Mouse (Mus musculus): ENCODE data around the gene Loxl3.

Gene Loxl3

GRCm38 (mm10) chr6:83054074-83054851 lies 20.3 kb downstream of the Loxl3 start, which contains the start of gene Aup1:
TSS of gene Aup1 (plus strand) at chr6:83054521.
- DNase-seq: peak; percentile 98

GRCm38 (mm10) chr6:83054871-83055431 lies 21.0 kb downstream of the Loxl3 start, which contains the start of gene Htra2:
TSS of gene Htra2 (minus strand) at chr6:83055273.
- DNase-seq: peak; percentile 56

- no peak for DNase-seq
Measured at GRCm38 (mm10) chr6:83057790-83058189, 23.8 kb downstream of the Loxl3 start, which contains the start of gene Dqx1. TSS of gene Dqx1 (plus strand) at chr6:83057844.

- DNase-seq: no peak
Measured at GRCm38 (mm10) chr6:83058725-83059124, 24.8 kb downstream of the Loxl3 start.

GRCm38 (mm10) chr6:83065995-83066394 lies 32.0 kb downstream of the Loxl3 start:
- no peak for DNase-seq

- DNase-seq: no peak
Measured at GRCm38 (mm10) chr6:83066441-83066840, 32.5 kb downstream of the Loxl3 start.

- no peak for DNase-seq
Measured at GRCm38 (mm10) chr6:83068221-83068620, 34.2 kb downstream of the Loxl3 start.

- DNase-seq: no peak
Measured at GRCm38 (mm10) chr6:83068706-83069487, 34.9 kb downstream of the Loxl3 start.

GRCm38 (mm10) chr6:83069488-83070246 lies 35.7 kb downstream of the Loxl3 start:
- no peak for DNase-seq

GRCm38 (mm10) chr6:83070247-83070310 lies 36.1 kb downstream of the Loxl3 start, which contains the start of gene Tlx2:
TSS of gene Tlx2 (minus strand) at chr6:83070293.
- DNase-seq: no peak

GRCm38 (mm10) chr6:83070311-83071219 lies 36.6 kb downstream of the Loxl3 start:
- no peak for DNase-seq

GRCm38 (mm10) chr6:83071220-83071619 lies 37.2 kb downstream of the Loxl3 start:
- DNase-seq: no peak

- no peak for DNase-seq
Measured at GRCm38 (mm10) chr6:83074979-83075378, 41.0 kb downstream of the Loxl3 start.

GRCm38 (mm10) chr6:83077630-83078323 lies 43.8 kb downstream of the Loxl3 start, which contains the start of gene Pcgf1:
TSS of gene Pcgf1 (plus strand) at chr6:83077869.
- peak; percentile 47 for DNase-seq

GRCm38 (mm10) chr6:83078324-83078858 lies 44.4 kb downstream of the Loxl3 start:
- DNase-seq: peak; percentile 99

GRCm38 (mm10) chr6:83080210-83080609 lies 46.2 kb downstream of the Loxl3 start:
- DNase-seq: no peak

- no peak for DNase-seq
Measured at GRCm38 (mm10) chr6:83083497-83083896, 49.5 kb downstream of the Loxl3 start.

GRCm38 (mm10) chr6:83084477-83084876 lies 50.5 kb downstream of the Loxl3 start:
- no peak for DNase-seq

- DNase-seq: no peak
Measured at GRCm38 (mm10) chr6:83086121-83087035, 52.4 kb downstream of the Loxl3 start, which contains the start of gene Lbx2. TSS of gene Lbx2 (plus strand) at chr6:83086367.

All from lung, postnatal 10 days (tissue).